Mouse (Mus musculus) ovary, postnatal 10 days (tissue): ENCODE results near the gene Cdh13.

Experiments
- DNase-seq: peaks from one replicate; pipeline ENCODE4 v3.0.0; 2022; ENCODE audit warnings: low spot score

Gene Cdh13

GRCm38 (mm10) chr8:119064523-119064922, 781.0 kb downstream of the Cdh13 start:
- DNase-seq, result peak; percentile 13

DNA sequence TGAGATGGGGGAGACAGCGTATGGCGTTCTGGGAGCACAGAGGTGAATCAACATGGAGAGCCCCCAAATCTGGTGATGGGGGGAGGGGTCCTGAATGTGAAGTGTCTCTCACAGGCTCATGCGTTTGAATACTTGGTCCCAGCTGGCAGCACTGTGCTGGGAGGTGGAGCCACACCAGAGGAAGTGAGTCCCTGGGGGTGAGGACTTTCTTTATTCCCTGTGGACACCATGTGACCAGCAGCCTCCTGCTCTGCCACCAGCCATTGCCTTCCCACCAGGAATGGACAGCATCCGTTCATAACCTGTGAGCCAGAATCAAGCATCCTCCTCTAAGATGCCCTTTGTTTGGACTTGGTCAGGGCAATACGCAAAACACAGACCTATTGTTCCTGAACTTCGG, 788.8 kb downstream of the Cdh13 start:
- DNase-seq, result no peak

DNA sequence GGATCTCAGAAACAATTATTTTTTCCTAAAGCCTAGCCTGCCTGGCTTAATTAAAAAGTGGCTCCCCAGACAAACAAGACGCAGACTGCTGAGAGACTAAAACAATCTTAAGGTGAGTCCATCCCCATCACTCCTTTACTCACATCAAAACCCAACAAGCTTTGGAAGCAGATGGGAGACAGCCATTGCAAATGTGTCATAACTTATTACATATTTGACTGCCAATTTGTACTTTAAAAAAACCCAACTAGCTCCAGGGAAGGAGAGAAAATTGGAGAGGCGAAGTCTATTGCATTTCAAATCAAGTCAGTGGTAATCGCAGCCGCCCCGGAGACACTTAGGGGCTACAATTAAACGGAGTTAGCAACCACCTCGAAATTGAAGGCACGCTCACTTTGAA, 801.5 kb downstream of the Cdh13 start:
- no peak for DNase-seq

DNA sequence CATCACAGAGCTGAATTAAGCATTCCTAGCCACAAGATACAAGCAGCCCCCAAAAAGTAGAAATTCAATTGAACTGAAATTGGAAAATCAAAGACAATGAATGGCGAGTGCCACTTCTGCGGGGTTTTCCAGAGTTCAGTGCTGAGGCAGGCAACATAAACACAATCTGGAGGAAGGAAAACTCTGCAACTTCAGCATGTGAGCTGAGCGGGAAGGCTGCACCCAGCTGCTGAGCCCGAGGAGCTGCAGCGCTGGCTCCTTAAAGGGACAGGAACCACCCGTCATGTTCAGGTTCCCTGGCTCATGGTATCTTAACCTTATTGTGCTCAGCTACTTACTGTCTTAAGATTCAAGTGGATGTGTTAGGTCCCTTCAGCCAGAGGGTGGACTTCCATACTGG, 814.7 kb downstream of the Cdh13 start:
- DNase-seq, result no peak

- DNase-seq, result no peak
Measured at GRCm38 (mm10) chr8:119102871-119103270, 819.3 kb downstream of the Cdh13 start.

DNA sequence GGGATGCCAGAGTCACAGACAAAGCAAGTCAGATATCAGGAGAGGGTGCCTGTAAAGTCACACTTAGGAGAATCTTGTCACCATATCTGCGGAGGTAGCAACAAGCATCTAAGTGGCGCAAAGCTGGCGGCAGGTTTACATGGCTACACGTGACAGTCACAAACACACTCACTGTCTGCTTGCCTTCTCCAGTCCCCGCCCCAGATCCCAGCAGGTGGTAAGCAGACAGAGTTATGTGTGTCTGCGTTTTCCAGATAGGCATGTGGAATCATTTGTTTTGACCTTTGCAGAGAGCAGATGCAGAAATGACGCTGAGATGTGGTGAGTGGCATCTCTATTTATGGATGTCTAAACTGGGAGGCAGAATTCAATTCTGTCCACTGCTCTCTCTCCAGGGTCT, 826.1 kb downstream of the Cdh13 start:
- DNase-seq, result no peak

DNA sequence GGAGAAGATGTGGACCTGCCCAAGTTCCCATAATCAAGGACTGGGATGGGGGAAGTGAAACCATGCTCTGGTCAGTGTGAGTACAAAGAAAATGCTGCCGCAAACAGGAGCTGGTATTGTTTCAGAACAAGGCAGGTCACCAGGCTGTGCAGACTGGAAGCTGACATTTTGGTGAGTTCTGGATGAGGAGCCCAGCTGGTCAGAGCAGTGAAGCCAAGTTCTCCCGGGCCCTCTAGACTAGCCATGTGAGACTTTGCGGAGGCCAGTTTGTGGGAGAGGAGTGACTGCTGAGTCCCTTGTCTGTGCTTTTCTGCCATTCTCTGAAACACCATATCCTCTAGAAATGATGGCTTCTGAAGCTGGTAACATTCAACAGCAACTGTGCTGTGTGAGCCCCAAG, 829.3 kb downstream of the Cdh13 start:
- no peak for DNase-seq

DNA sequence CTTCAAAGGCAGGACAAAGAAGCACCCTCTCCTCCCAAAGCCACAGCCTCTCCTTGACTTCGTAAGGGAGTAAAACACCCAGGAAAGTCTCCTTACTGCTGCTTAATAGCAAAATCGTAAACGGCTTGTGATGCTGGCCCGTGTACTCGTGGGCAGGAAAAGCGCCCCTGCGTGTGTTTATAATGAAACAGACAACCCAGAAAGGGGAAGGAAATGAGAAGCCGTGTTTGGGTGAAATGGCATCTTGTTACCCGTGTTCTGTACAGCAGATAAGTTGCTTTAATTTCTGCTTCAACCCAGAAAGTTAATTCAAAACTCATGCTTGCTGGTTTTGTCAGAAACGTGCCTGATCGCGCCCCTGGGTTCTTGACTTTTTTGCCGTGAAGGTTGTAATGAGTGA, 837.7 kb downstream of the Cdh13 start:
- no peak for DNase-seq

DNA sequence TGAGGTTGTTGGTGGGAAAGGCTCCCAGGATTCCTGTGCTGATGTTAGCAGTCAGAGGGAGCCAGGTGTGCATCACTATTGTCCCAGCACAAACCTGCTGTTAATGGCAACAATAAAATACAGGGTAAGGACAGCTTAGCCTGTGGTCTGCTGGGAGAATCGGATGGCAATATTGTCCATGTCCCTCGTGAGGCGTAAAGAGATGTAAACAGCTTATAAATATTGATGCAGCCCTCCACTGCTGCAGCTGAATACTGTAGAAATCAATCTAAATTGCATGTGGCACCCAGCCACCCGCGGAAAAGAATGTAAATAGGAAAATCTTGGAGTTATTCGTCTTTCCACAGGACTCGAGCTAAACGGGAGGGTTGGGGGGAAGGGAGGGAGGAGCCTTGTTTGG, 844.3 kb downstream of the Cdh13 start:
- no peak for DNase-seq

DNA sequence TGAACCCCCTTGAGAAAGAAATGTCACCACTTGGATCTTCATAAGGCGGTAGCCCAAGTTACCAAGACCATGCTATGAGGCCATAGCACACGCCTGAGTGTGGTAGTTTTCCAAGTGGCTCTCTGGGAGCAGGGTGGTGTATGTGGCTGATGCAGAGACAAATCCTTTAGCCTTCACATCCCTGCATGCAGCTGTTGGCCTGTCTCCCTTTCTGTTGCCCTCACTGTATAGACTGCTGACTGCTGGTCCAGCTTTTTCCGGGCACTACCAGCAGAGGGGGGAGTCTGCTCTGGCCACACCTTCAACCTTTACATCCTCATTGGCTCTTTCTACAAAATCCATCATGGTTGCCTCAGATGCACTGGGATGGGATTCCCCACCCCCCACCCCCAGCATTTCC, 844.7 kb downstream of the Cdh13 start:
- DNase-seq, result no peak

DNA sequence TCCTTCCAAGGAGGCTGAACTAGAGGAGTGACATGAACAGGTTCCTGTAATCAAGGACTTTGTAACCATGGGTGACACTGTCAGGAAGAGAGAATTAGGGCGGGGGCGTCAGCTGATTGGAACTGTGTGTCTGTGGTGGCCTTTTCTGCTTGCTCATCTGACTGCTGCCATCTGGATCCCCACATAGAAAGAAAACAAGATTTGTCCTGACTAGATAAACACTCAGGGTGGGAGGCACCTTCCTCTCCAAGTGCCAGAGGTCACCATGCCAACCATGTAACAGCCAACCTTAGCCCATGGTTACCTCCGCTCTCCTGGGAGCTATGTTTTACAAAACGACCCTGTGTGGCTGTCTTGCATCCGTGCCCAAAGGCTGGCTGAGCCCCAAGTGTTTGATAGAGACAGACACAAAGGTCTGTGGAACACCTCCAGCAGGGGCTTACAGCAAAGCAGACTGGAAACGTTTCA, 873.0 kb downstream of the Cdh13 start:
- no peak for DNase-seq

GRCm38 (mm10) chr8:119158628-119159027, 875.1 kb downstream of the Cdh13 start:
- no peak for DNase-seq

GRCm38 (mm10) chr8:119159794-119160193, 876.3 kb downstream of the Cdh13 start:
- DNase-seq, result no peak

DNA sequence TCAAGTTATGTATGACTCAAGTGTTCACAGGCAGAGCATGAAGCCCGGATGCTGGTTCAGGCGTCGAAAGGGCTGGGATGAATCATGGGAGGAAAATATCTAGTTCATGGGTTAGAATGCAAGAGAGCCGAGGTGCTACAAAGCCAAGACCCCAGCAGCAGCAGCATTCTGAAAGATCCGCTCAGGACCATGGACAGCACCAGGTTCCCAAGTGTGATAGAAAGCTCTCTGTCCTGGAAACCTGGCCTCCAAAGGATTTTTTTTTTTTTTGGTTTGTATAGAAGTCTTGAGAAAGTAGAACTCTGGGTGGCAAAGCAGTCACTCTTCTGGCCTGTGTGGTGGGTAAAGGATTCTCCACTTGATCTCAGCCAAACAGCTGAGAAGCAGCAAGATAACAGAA, 880.5 kb downstream of the Cdh13 start:
- DNase-seq, result peak; percentile 2

- no peak for DNase-seq
Measured at GRCm38 (mm10) chr8:119177226-119177935, 893.8 kb downstream of the Cdh13 start.

GRCm38 (mm10) chr8:119180626-119181025, 897.1 kb downstream of the Cdh13 start:
- no peak for DNase-seq

DNA sequence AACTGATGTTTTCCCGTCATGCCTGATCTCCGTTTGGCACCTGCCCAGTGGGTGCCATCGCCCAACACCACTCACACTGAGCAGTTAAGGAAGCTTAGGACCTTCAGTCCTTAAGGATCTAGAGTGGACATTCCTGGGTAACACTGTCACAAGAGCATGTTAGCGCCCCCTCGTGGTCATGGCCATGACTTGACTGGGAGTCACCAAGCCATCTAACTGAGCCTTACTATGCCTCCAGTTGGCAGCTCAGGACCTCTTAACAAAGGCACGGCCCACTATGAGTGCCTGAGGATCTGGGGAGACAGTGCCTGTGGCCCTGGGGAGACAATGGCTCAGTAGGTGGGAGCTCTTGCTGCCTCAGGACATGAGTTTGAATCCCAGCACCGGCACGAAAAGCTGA, 912.2 kb downstream of the Cdh13 start:
- no peak for DNase-seq

DNA sequence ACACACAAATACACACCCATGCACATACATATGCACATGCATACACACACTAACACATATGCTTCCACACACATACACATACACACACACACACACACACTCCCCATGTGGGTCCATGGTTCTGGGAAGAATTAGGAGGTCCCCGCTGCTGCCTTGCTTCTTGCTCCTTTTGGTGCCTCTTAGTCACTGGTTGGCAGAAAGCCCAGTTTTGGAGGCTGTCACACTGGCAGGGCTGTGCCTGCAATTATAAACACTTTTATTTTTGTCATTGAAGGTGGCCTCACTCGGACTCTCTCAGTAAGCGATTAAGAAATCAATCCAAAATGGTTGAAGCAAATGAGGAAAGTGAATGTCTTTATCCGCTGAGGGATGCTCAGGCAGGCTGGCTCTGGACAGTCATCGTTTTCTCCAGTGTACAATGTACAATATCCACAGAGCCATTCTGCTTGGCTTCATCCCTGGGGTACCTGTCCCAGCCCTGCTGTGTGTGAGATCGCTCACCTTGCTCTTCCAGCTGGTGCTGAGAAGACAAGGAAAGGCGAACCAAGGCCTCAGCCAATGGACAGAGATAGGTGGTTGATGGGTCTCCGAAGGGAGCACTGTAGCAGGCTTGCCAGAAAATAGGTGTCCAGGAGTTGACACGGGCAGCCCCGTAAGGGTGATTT, 913.1 kb downstream of the Cdh13 start:
- no peak for DNase-seq

GRCm38 (mm10) chr8:119208567-119208966, 925.0 kb downstream of the Cdh13 start:
- no peak for DNase-seq

DNA sequence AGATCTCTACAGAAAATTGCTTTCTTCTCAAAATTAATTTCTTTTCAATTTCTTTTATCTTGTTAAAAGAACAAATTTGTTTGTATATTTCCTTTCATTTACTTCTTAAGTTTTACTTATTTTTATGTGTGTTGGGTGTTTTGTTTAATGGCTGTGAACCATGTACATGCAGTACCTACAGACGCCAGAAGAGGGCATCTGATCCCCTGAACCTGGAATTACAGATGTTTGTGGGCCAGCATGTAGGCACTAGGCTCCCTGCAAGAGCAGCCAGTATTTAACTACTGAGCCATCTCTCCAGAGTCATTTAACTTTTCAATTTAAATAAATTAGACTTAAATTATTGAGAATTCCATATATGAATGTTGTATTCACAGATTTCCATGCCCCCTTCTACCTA, 941.0 kb downstream of the Cdh13 start:
- DNase-seq, result no peak

- no peak for DNase-seq
Measured at GRCm38 (mm10) chr8:119245181-119245580, 961.6 kb downstream of the Cdh13 start.

DNA sequence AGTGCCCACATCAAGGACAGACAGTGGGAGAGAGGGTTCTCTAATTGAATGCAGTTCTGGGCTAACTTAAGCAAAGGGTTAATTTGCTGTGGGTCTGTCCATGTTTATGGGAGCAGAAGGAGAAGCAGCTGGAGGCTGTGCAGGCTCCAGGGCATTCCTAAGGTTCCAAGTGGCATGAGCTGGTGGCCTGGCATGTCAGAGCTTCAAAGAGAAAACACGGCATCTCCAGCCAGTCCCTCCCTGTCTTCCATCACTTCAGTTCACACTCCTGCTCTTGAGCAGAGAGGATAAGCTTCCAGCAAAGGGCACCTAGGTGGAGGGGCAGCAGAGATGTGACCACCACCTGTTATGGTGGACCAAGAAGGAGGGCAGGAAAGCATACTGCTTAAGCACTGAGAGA, 962.1 kb downstream of the Cdh13 start:
- no peak for DNase-seq

DNA sequence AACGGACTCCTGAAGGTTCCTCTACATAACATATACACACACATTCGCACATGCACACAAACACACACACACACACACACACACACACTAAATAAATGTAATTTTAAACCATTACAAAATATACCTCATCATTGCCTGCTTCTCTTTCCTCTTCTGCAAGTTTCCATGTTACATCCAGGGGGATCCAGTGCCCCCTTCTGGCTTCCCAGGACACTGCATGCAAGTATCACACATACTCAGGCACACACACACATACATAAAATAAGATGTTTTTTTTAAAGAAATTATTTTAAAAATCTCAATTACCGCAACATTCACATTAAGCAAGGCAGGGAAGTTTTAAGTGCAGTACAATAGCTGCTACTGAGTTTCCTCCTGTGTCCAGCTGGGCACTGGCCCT, 970.8 kb downstream of the Cdh13 start:
- no peak for DNase-seq

DNA sequence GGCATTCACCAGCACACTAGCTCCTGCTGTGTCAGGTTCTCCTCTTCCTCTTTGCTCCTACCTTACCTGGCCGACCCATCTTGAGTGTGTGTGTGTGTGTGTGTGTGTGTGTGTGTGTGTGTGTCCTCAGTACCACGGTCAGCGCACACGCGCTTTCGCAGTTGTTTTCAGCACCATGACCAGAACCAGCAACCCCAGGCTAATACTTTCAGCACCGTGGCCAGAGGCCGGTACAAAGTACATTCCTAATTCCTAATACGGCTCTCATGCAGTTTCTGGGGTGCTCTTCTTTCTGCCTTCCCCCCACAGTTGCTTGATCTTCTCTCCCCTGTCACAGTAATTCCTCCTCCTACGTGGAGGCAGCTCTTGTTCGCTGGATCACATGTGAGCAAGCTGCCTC, 975.1 kb downstream of the Cdh13 start:
- peak; percentile 3 for DNase-seq
